Mouse (Mus musculus) adipocyte (in vitro differentiated cells): ENCODE data around the gene Rprd1b.

Experiments used
- DNase-seq: peaks from one replicate; pipeline ENCODE4 v3.0.0-alpha.2; 2016; ENCODE audit warnings: low spot score

Gene Rprd1b

GRCm38 (mm10) chr2:158122814-158123213 is 94.5 kb downstream of the Rprd1b start:
- no peak for DNase-seq

GRCm38 (mm10) chr2:158127245-158127644 is 98.9 kb downstream of the Rprd1b start:
- DNase-seq, result no peak

- DNase-seq, result no peak
Measured at GRCm38 (mm10) chr2:158127872-158128271, 99.6 kb downstream of the Rprd1b start.

- DNase-seq, result no peak
Measured at GRCm38 (mm10) chr2:158128461-158129130, 100.3 kb downstream of the Rprd1b start.

- no peak for DNase-seq
Measured at GRCm38 (mm10) chr2:158129291-158130002, 101.2 kb downstream of the Rprd1b start.

GRCm38 (mm10) chr2:158130391-158130986 is 102.2 kb downstream of the Rprd1b start:
- peak; percentile 94 for DNase-seq

- no peak for DNase-seq
Measured at GRCm38 (mm10) chr2:158131197-158131835, 103.0 kb downstream of the Rprd1b start.

GRCm38 (mm10) chr2:158132320-158132719 is 104.0 kb downstream of the Rprd1b start:
- DNase-seq, result no peak

GRCm38 (mm10) chr2:158133050-158133449 is 104.8 kb downstream of the Rprd1b start:
- DNase-seq, result no peak

GRCm38 (mm10) chr2:158136205-158136604 is 107.9 kb downstream of the Rprd1b start:
- DNase-seq, result peak; percentile 91

GRCm38 (mm10) chr2:158137771-158138170 is 109.5 kb downstream of the Rprd1b start:
- DNase-seq, result no peak

GRCm38 (mm10) chr2:158138778-158139177 is 110.5 kb downstream of the Rprd1b start:
- DNase-seq, result no peak

GRCm38 (mm10) chr2:158139628-158140027 is 111.3 kb downstream of the Rprd1b start:
- DNase-seq, result peak; percentile 90

- DNase-seq, result no peak
Measured at GRCm38 (mm10) chr2:158140664-158141063, 112.4 kb downstream of the Rprd1b start.

- DNase-seq, result no peak
Measured at GRCm38 (mm10) chr2:158141271-158141670, 113.0 kb downstream of the Rprd1b start.

- DNase-seq, result no peak
Measured at GRCm38 (mm10) chr2:158141690-158142440, 113.6 kb downstream of the Rprd1b start.

GRCm38 (mm10) chr2:158142981-158143380 is 114.7 kb downstream of the Rprd1b start:
- no peak for DNase-seq

GRCm38 (mm10) chr2:158143816-158144215 is 115.5 kb downstream of the Rprd1b start:
- DNase-seq, result no peak

- no peak for DNase-seq
Measured at GRCm38 (mm10) chr2:158144263-158144662, 116.0 kb downstream of the Rprd1b start.

- no peak for DNase-seq
Measured at GRCm38 (mm10) chr2:158144750-158145527, 116.6 kb downstream of the Rprd1b start.

GRCm38 (mm10) chr2:158145528-158146065 is 117.3 kb downstream of the Rprd1b start:
- no peak for DNase-seq
